Mouse (Mus musculus) embryonic facial prominence, embryonic 13.5 days (tissue): ENCODE measurements at regions not wholly inside any gene's neighbourhood (a gene's known extent, or its start where the extent isn't known, plus 50 kb on each side); places are given as distances from the start of the nearest gene placed in this dataset.
A peak's percentile ranks its signal among the peaks of the same experiment; 100 is the strongest.

ENCODE experiments used
- ATAC-seq: fragments of 200-750 bp; cut with Nextera tagmentation; 2 replicates; pipeline ENCODE4 v1.8.0; 2017; ENCODE audit warnings: low read depth; ENCODE audit not compliant: insufficient number of reproducible peaks, insufficient read depth, low FRiP score, low TSS enrichment
- H3K27ac ChIP-seq: fragments of 300-500 bp; sonication (generic); 2 replicates; pipeline ENCODE4 v1.5.1; 2015; ENCODE audit warnings: moderate library complexity, mild to moderate bottlenecking, inconsistent platforms
- H3K27me3 ChIP-seq: fragments of 300-500 bp; sonication (generic); 2 replicates; pipeline ENCODE4 v1.6.1; 2015; ENCODE audit warnings: mild to moderate bottlenecking, inconsistent platforms
- H3K36me3 ChIP-seq: fragments of 300-500 bp; sonication (generic); 2 replicates; pipeline ENCODE4 v1.6.1; 2015; ENCODE audit warnings: mild to moderate bottlenecking, inconsistent platforms
- H3K4me1 ChIP-seq: fragments of 300-500 bp; sonication (generic); 2 replicates; pipeline ENCODE4 v1.6.1; 2015; ENCODE audit warnings: inconsistent platforms
- H3K4me2 ChIP-seq: fragments of 300-500 bp; sonication (generic); 2 replicates; pipeline ENCODE4 v1.6.1; 2015; ENCODE audit warnings: moderate library complexity, mild to moderate bottlenecking, inconsistent platforms
- H3K4me3 ChIP-seq: fragments of 300-500 bp; sonication (generic); 2 replicates; pipeline ENCODE4 v1.5.1; 2015; ENCODE audit warnings: mild to moderate bottlenecking, inconsistent platforms
- H3K9ac ChIP-seq: fragments of 300-500 bp; sonication (generic); 2 replicates; pipeline ENCODE4 v1.6.1; 2015; ENCODE audit warnings: mild to moderate bottlenecking, inconsistent platforms
- H3K9me3 ChIP-seq: fragments of 300-500 bp; sonication (generic); 2 replicates; pipeline ENCODE4 v1.6.1; 2016; ENCODE audit warnings: inconsistent platforms
- WGBS: fragments of 180-500 bp; shearing (Covaris S2); methylation state at CpG from one replicate; pipeline ENCODE4 v1.1.7; 2015; ENCODE audit warnings: mixed read lengths; 5-methylcytosine and 5-hydroxymethylcytosine counted together

GRCm38 (mm10) chr7:135823884-135824750 lies 108.0 kb upstream of the Mki67 start:
- Histone ChIP-seq H3K36me3 (no peaks in the 10 kb centered on the region), H3K9ac (no peak overlapping the region), H3K4me3 (no peak overlapping the region), H3K4me2 (no peak overlapping the region), H3K27me3 (no peaks in the 10 kb centered on the region), H3K4me1 (peaks cover 6% of the 10 kb centered on the region), H3K27ac (no peak overlapping the region), H3K9me3 (no peaks in the 10 kb centered on the region)
- ATAC-seq = no peak
- 58% methylated on average over 6 of the region's 6 CpGs for WGBS

- Histone ChIP-seq H3K27ac (no peak overlapping the region), H3K4me2 (no peak overlapping the region), H3K9ac (no peak overlapping the region), H3K4me1 (peaks cover 17% of the 10 kb centered on the region), H3K4me3 (no peak overlapping the region), H3K36me3 (no peaks in the 10 kb centered on the region), H3K9me3 (no peaks in the 10 kb centered on the region), H3K27me3 (peaks cover 19% of the 10 kb centered on the region)
- ATAC-seq = no peak
- WGBS = 42% methylated on average over 2 of the region's 2 CpGs
These were observed 113.1 kb upstream of the Mki67 start for GRCm38 (mm10) chr7:135829246-135829645.

GRCm38 (mm10) chr7:135833425-135833824 lies 117.3 kb upstream of the Mki67 start:
- H3K27me3 ChIP-seq = peaks cover 47% of the 10 kb centered on the region
- peak overlapping the region; percentile 27 for H3K4me2 ChIP-seq
- no peak overlapping the region for H3K9ac ChIP-seq
- 59% methylated on average over 9 of the region's 9 CpGs for WGBS
- no peak overlapping the region for H3K4me3 ChIP-seq
- no peaks in the 10 kb centered on the region for H3K36me3 ChIP-seq
- H3K27ac ChIP-seq = no peak overlapping the region
- ATAC-seq = no peak
- H3K9me3 ChIP-seq = no peaks in the 10 kb centered on the region
- H3K4me1 ChIP-seq = peaks cover 33% of the 10 kb centered on the region

GRCm38 (mm10) chr7:135836808-135837733 lies 120.9 kb upstream of the Mki67 start:
- 35% methylated on average over 12 of the region's 12 CpGs for WGBS
- peak; percentile 71; the same call in 1 of the 2 replicates for ATAC-seq
- Histone ChIP-seq H3K4me1 (peaks cover 27% of the 10 kb centered on the region), H3K9me3 (no peaks in the 10 kb centered on the region), H3K27ac (no peak overlapping the region), H3K4me2 (no peak overlapping the region), H3K9ac (0 out of 2 replicates have a peak overlapping the region, but pooled peaks have one; percentile 6), H3K36me3 (no peaks in the 10 kb centered on the region), H3K27me3 (peaks cover 63% of the 10 kb centered on the region), H3K4me3 (no peak overlapping the region)

GRCm38 (mm10) chr7:135844018-135844417 lies 127.9 kb upstream of the Mki67 start:
- no peaks in the 10 kb centered on the region for H3K9me3 ChIP-seq
- H3K4me1 ChIP-seq = peaks cover 24% of the 10 kb centered on the region
- 77% methylated on average over 5 of the region's 5 CpGs for WGBS
- H3K9ac ChIP-seq = no peak overlapping the region
- no peak overlapping the region for H3K27ac ChIP-seq
- no peak overlapping the region for H3K4me3 ChIP-seq
- no peak overlapping the region for H3K4me2 ChIP-seq
- ATAC-seq = no peak
- H3K36me3 ChIP-seq = no peaks in the 10 kb centered on the region
- peaks cover 51% of the 10 kb centered on the region for H3K27me3 ChIP-seq

- no peak overlapping the region for H3K27ac ChIP-seq
- H3K4me3 ChIP-seq = no peak overlapping the region
- H3K9ac ChIP-seq = no peak overlapping the region
- no peak overlapping the region for H3K4me2 ChIP-seq
- H3K9me3 ChIP-seq = no peaks in the 10 kb centered on the region
- peaks cover 51% of the 10 kb centered on the region for H3K27me3 ChIP-seq
- peaks cover 24% of the 10 kb centered on the region for H3K4me1 ChIP-seq
- ATAC-seq = no peak
- WGBS = 62% methylated on average over 9 of the region's 9 CpGs
- no peaks in the 10 kb centered on the region for H3K36me3 ChIP-seq
These were observed 131.1 kb upstream of the Mki67 start for GRCm38 (mm10) chr7:135847304-135847703.

- H3K4me3 ChIP-seq = no peak overlapping the region
- peaks cover 52% of the 10 kb centered on the region for H3K27me3 ChIP-seq
- H3K9ac ChIP-seq = peak overlapping the region; percentile 16; the same call in 1 of the 2 replicates
- H3K36me3 ChIP-seq = no peaks in the 10 kb centered on the region
- no peak overlapping the region for H3K27ac ChIP-seq
- 23% methylated on average over 4 of the region's 4 CpGs for WGBS
- H3K9me3 ChIP-seq = no peaks in the 10 kb centered on the region
- no peak overlapping the region for H3K4me2 ChIP-seq
- peaks cover 26% of the 10 kb centered on the region for H3K4me1 ChIP-seq
- ATAC-seq = no peak
These were observed 132.0 kb upstream of the Mki67 start for GRCm38 (mm10) chr7:135848170-135848569.

GRCm38 (mm10) chr7:135848833-135849232 lies 132.7 kb upstream of the Mki67 start:
- H3K27ac ChIP-seq = no peak overlapping the region
- H3K4me2 ChIP-seq = no peak overlapping the region
- ATAC-seq = no peak
- no peak overlapping the region for H3K9ac ChIP-seq
- no peaks in the 10 kb centered on the region for H3K9me3 ChIP-seq
- H3K36me3 ChIP-seq = no peaks in the 10 kb centered on the region
- H3K4me1 ChIP-seq = peaks cover 32% of the 10 kb centered on the region
- peaks cover 51% of the 10 kb centered on the region for H3K27me3 ChIP-seq
- no peak overlapping the region for H3K4me3 ChIP-seq
- WGBS = 72% methylated on average over 5 of the region's 5 CpGs

- H3K9ac ChIP-seq = peak overlapping the region; percentile 59
- H3K4me2 ChIP-seq = peak overlapping the region; percentile 66
- H3K27ac ChIP-seq = no peak overlapping the region
- no peaks in the 10 kb centered on the region for H3K9me3 ChIP-seq
- 5% methylated on average over 39 of the region's 39 CpGs for WGBS
- H3K27me3 ChIP-seq = peaks cover 48% of the 10 kb centered on the region
- ATAC-seq = 0 out of 2 replicates have a peak, but pooled peaks have one; percentile 56
- H3K4me3 ChIP-seq = peak overlapping the region; percentile 37
- peaks cover 23% of the 10 kb centered on the region for H3K4me1 ChIP-seq
- no peaks in the 10 kb centered on the region for H3K36me3 ChIP-seq
These were observed 137.1 kb upstream of the Mki67 start for GRCm38 (mm10) chr7:135853127-135853813.

GRCm38 (mm10) chr7:135853814-135854324 lies 137.7 kb upstream of the Mki67 start:
- Histone ChIP-seq H3K27ac (no peak overlapping the region), H3K9ac (peak overlapping the region; percentile 59), H3K4me1 (peaks cover 17% of the 10 kb centered on the region), H3K4me3 (peak overlapping the region; percentile 37), H3K27me3 (peaks cover 44% of the 10 kb centered on the region), H3K36me3 (no peaks in the 10 kb centered on the region), H3K9me3 (no peaks in the 10 kb centered on the region), H3K4me2 (peak overlapping the region; percentile 66)
- WGBS = 17% methylated on average over 10 of the region's 10 CpGs
- ATAC-seq = no peak

- no peak overlapping the region for H3K4me3 ChIP-seq
- H3K9me3 ChIP-seq = no peaks in the 10 kb centered on the region
- WGBS = 43% methylated on average over 4 of the region's 4 CpGs
- H3K9ac ChIP-seq = no peak overlapping the region
- H3K4me1 ChIP-seq = peaks cover 52% of the 10 kb centered on the region
- peak overlapping the region; percentile 19; the same call in 1 of the 2 replicates for H3K27ac ChIP-seq
- H3K27me3 ChIP-seq = 0 out of 2 replicates have a peak, but pooled peaks cover 2% of the 10 kb centered on the region
- H3K4me2 ChIP-seq = no peak overlapping the region; the same call in 1 of the 2 replicates
- ATAC-seq = no peak
- no peaks in the 10 kb centered on the region for H3K36me3 ChIP-seq
These were observed 144.1 kb upstream of the Mki67 start for GRCm38 (mm10) chr7:135860288-135860687.
